8 mouse cellular contexts compared by ENCODE assay signal in genomic region chr6:39724542-39724865, GRCm38 (mm10). TPM values are rescaled to one million over a fixed set of nuclear protein-coding genes. Genes with fewer than 3 reads are reported as not detected.
A peak's percentile ranks its signal among the peaks of the same experiment; 100 is the strongest.
DNase-seq lines count a peak whose midpoint lies in the region; ATAC-seq lines count a peak whose summit lies in the region.

No protein-coding gene starts in this region.

- under 1% methylated on average over 12 of the region's 12 CpGs for WGBS in kidney, embryonic 16.5 days
- WGBS in forebrain, embryonic 15.5 days, result under 1% methylated on average over 12 of the region's 12 CpGs
- 0% methylated on average over 12 of the region's 12 CpGs for WGBS in liver, embryonic 11.5 days
- WGBS in stomach, embryonic 16.5 days, result 1% methylated on average over 12 of the region's 12 CpGs

- H3K9ac ChIP-seq in kidney, embryonic 16.5 days (replicated peaks; ENCODE audit: low read length), result peak overlapping the region; percentile 92
- H3K9ac ChIP-seq in forebrain, embryonic 15.5 days (replicated peaks), result peak overlapping the region; percentile 98
- H3K9ac ChIP-seq in liver, embryonic 11.5 days (ENCODE audit: low read depth, low read length), result peak overlapping the region; percentile 96
- H3K9ac ChIP-seq in stomach, embryonic 16.5 days (ENCODE audit: low read length), result peak overlapping the region; percentile 96

- peak overlapping the region; percentile 95 for H3K27ac ChIP-seq in kidney, embryonic 16.5 days (ENCODE audit: low read length)
- peak overlapping the region; percentile 97 for H3K27ac ChIP-seq in forebrain, embryonic 15.5 days (replicated peaks)
- peak overlapping the region; percentile 93 for H3K27ac ChIP-seq in liver, embryonic 11.5 days (ENCODE audit: low read depth, low read length)
- H3K27ac ChIP-seq in stomach, embryonic 16.5 days (ENCODE audit: low read length), result peak overlapping the region; percentile 94

- H3K36me3 ChIP-seq in kidney, embryonic 16.5 days (ENCODE audit: insufficient read depth, low read length), result no peaks in the 10 kb centered on the region
- no peaks in the 10 kb centered on the region for H3K36me3 ChIP-seq in forebrain, embryonic 15.5 days
- H3K36me3 ChIP-seq in liver, embryonic 11.5 days (ENCODE audit: control insufficient read depth, insufficient read depth, low read length), result no peaks in the 10 kb centered on the region
- H3K36me3 ChIP-seq in stomach, embryonic 16.5 days (ENCODE audit: control insufficient read depth, insufficient read depth, low read length), result no peaks in the 10 kb centered on the region

- H3K27me3 ChIP-seq in kidney, embryonic 16.5 days (ENCODE audit: insufficient read depth, low read length), result no peaks in the 10 kb centered on the region
- no peaks in the 10 kb centered on the region for H3K27me3 ChIP-seq in forebrain, embryonic 15.5 days
- no peaks in the 10 kb centered on the region for H3K27me3 ChIP-seq in liver, embryonic 11.5 days (replicated peaks; ENCODE audit: control insufficient read depth, insufficient read depth, low read length)
- H3K27me3 ChIP-seq in stomach, embryonic 16.5 days (ENCODE audit: control insufficient read depth, insufficient read depth, low read length), result no peaks in the 10 kb centered on the region

- H3K4me1 ChIP-seq in kidney, embryonic 16.5 days (ENCODE audit: insufficient read depth, low read length), result peaks cover 21% of the 10 kb centered on the region
- peaks cover 32% of the 10 kb centered on the region for H3K4me1 ChIP-seq in forebrain, embryonic 15.5 days
- peaks cover 15% of the 10 kb centered on the region; the same call in 1 of the 2 replicates for H3K4me1 ChIP-seq in liver, embryonic 11.5 days (replicated peaks; ENCODE audit: control insufficient read depth, insufficient read depth, low read length)
- peaks cover 24% of the 10 kb centered on the region for H3K4me1 ChIP-seq in stomach, embryonic 16.5 days (ENCODE audit: control insufficient read depth, insufficient read depth, low read length)

- H3K4me3 ChIP-seq in kidney, embryonic 16.5 days (ENCODE audit: low read length), result peak overlapping the region; percentile 97
- peak overlapping the region; percentile 96 for H3K4me3 ChIP-seq in forebrain, embryonic 15.5 days
- H3K4me3 ChIP-seq in liver, embryonic 11.5 days (ENCODE audit: low read depth, low read length), result peak overlapping the region; percentile 94
- H3K4me3 ChIP-seq in stomach, embryonic 16.5 days (replicated peaks; ENCODE audit: low read length), result peak overlapping the region; percentile 100

- no peak for DNase-seq in kidney, adult 8-10 months
- DNase-seq in liver, embryonic 11.5 days (ENCODE audit: low spot score), result no peak
- no peak for DNase-seq in cerebellum, adult 11-12 months
- no peak for DNase-seq in gastrocnemius, postnatal 25 days

- peak; percentile 80; the same call in 1 of the 2 replicates for ATAC-seq in kidney, embryonic 16.5 days (ENCODE audit: low FRiP score, low TSS enrichment)
- ATAC-seq in activated CD4-positive, CD25-positive, alpha-beta regulatory T cell, adult 4 months, result peak; percentile 11
- ATAC-seq in forebrain, embryonic 15.5 days (replicated peaks), result peak; percentile 61
- ATAC-seq in liver, embryonic 11.5 days (replicated peaks; ENCODE audit: low FRiP score), result peak; percentile 60
- no peak; the same call in 1 of the 2 replicates for ATAC-seq in stomach, embryonic 16.5 days (ENCODE audit: insufficient read depth, low FRiP score)

- H3K4me2 ChIP-seq in kidney, embryonic 16.5 days (replicated peaks; ENCODE audit: low read depth, low read length), result peak overlapping the region; percentile 91
- H3K4me2 ChIP-seq in forebrain, embryonic 15.5 days (replicated peaks), result peak overlapping the region; percentile 87
- H3K4me2 ChIP-seq in liver, embryonic 11.5 days, result peak overlapping the region; percentile 78
- H3K4me2 ChIP-seq in stomach, embryonic 16.5 days (ENCODE audit: low read depth, low read length), result peak overlapping the region; percentile 93

- H3K9me3 ChIP-seq in kidney, embryonic 16.5 days (ENCODE audit: low read length), result no peaks in the 10 kb centered on the region
- H3K9me3 ChIP-seq in forebrain, embryonic 15.5 days, result no peaks in the 10 kb centered on the region
- H3K9me3 ChIP-seq in liver, embryonic 11.5 days (ENCODE audit: control insufficient read depth, low read length), result no peaks in the 10 kb centered on the region
- H3K9me3 ChIP-seq in stomach, embryonic 16.5 days (replicated peaks; ENCODE audit: control insufficient read depth, low read length), result no peaks in the 10 kb centered on the region

RNA-seq across cellular contexts. Expression of gene Braf, which starts 0.8 kb away (rescaled TPM):
- polyA plus RNA-seq in kidney, embryonic 16.5 days (2015; fragmentation: Nextera tagmentation; extraction: Ambion mirVana), result 14.3 and 17.0 TPM in 2 replicates
- 10 to 100 TPM; 15.0 to 15.6 TPM for polyA plus RNA-seq in activated CD4-positive, CD25-positive, alpha-beta regulatory T cell, adult 4 months (2017; shearing (Covaris generic))
- 21.6 and 23.7 TPM in 2 replicates for polyA plus RNA-seq in forebrain, embryonic 15.5 days (2015; fragmentation: Nextera tagmentation; extraction: Ambion mirVana)
- polyA plus RNA-seq in liver, embryonic 11.5 days (2014; fragmentation: Nextera tagmentation; extraction: Ambion mirVana), result 12.2 and 13.4 TPM in 2 replicates
- polyA plus RNA-seq in stomach, embryonic 16.5 days (2015; fragmentation: Nextera tagmentation; extraction: Ambion mirVana), result 15.7 and 15.8 TPM in 2 replicates
- 1 to 10 TPM; 5.4 to 7.4 TPM for total RNA-seq in gastrocnemius, postnatal 25 days (2021)
